Mouse (Mus musculus) neural tube, embryonic 11.5 days (tissue): ENCODE data around the gene Efcc1. TPM values are rescaled to one million over a fixed set of nuclear protein-coding genes. Genes with fewer than 3 reads are reported as not detected.

ENCODE experiments used
- ATAC-seq: fragments of 200-750 bp; cut with Nextera tagmentation; 2 replicates; pipeline ENCODE4 v1.8.0; 2017; ENCODE audit warnings: moderate number of reproducible peaks, mild to moderate bottlenecking, moderate TSS enrichment, moderate library complexity; ENCODE audit not compliant: insufficient read depth, low FRiP score, low TSS enrichment
- DNase-seq: peaks from one replicate; pipeline ENCODE4 v3.0.0-alpha.2; 2015; ENCODE audit warnings: low spot score
- H3K27ac ChIP-seq: fragments of 300-500 bp; sonication (generic); 2 replicates; pipeline ENCODE4 v1.5.1; 2014; ENCODE audit warnings: low read depth, mild to moderate bottlenecking, low read length
- H3K27me3 ChIP-seq: fragments of 300-500 bp; sonication (generic); 2 replicates; pipeline ENCODE4 v1.6.1; 2014; ENCODE audit warnings: mild to moderate bottlenecking, low read length, mixed read lengths; ENCODE audit not compliant: control insufficient read depth, insufficient read depth
- H3K36me3 ChIP-seq: fragments of 300-500 bp; sonication (generic); 2 replicates; pipeline ENCODE4 v1.6.1; 2014; ENCODE audit warnings: mild to moderate bottlenecking, low read length, moderate library complexity, mixed read lengths; ENCODE audit not compliant: control insufficient read depth, insufficient read depth
- H3K4me1 ChIP-seq: fragments of 300-500 bp; sonication (generic); 2 replicates; pipeline ENCODE4 v1.6.1; 2014; ENCODE audit warnings: low read length, mixed read lengths; ENCODE audit not compliant: control insufficient read depth, insufficient read depth
- H3K4me2 ChIP-seq: fragments of 300-500 bp; sonication (generic); 2 replicates; pipeline ENCODE4 v1.6.1; 2014; ENCODE audit warnings: low read depth, mild to moderate bottlenecking, moderate library complexity
- H3K4me3 ChIP-seq: fragments of 300-500 bp; sonication (generic); 2 replicates; pipeline ENCODE4 v1.5.1; 2014; ENCODE audit warnings: low read depth, low read length
- H3K9ac ChIP-seq: fragments of 300-500 bp; sonication (generic); 2 replicates; pipeline ENCODE4 v1.6.1; 2014; ENCODE audit warnings: mild to moderate bottlenecking, low read length
- H3K9me3 ChIP-seq: fragments of 300-500 bp; sonication (generic); 2 replicates; pipeline ENCODE4 v1.6.1; 2016; ENCODE audit warnings: low read length; ENCODE audit not compliant: control insufficient read depth
- WGBS: fragments of 180-500 bp; shearing (Covaris S2); extraction: QIAGEN DNeasy Blood & Tissue Kit; methylation state at CpG from one replicate; pipeline ENCODE4 v1.1.7; 2014; 5-methylcytosine and 5-hydroxymethylcytosine counted together
- polyA plus RNA-seq: library from polyadenylated mRNA; unstranded; fragments of >200 nt; fragmentation: Nextera tagmentation; extraction: Ambion mirVana; gene quantifications from 2 replicates; pipeline ENCODE4 v1.2.1, GENCODE M21; 2014

Efcc1 gene
- polyA plus RNA-seq, 1 experiment from 2014 or later: 6.4 TPM

DNA sequence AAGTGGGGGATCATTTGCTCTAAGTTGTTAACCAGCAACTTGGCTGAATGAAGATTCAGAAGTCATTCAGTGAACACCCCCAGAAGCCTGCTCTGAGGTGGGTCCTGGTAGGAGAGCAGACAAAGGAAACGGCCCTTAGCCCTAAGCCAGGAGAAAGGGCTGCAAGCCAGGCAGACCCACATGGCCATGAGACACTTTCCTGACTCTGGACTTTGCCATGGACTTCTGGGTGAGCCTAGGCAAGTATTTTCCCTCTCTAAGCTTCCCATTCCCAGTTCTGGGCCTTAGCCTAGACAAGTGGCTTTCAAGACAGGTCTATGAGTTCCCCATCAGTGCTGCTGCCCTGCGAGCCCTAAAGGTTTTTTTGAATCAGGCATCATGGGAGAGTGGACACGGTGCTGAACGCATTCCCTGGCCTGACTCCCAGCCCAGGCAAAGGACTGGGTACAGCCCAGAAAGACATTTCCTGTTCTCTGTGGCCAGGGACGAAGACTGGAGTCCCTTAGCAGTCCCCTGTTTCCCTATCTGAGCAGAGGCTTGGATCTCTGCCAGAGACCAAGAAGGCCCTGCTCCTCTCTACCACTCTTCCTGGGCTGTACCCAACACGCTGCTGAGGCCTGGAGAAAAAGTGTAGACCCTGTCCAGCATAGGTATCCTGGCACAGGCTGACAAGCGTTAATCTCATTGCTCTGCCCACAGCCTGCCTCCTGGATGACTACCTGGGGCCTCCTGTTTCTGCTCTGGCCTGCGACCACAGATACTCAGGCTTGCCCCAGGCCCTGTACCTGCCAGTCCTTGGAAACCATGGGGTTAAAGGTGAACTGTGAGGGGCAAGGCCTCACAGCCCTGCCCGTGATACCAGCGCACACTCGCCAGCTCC lies 47.9 kb downstream of the Efcc1 start:
- no peak for ATAC-seq
- Histone ChIP-seq H3K9me3 (no peaks in the 10 kb centered on the region), H3K4me3 (no peak overlapping the region), H3K36me3 (no peaks in the 10 kb centered on the region), H3K4me1 (no peaks in the 10 kb centered on the region), H3K4me2 (no peak overlapping the region), H3K27ac (no peak overlapping the region), H3K9ac (no peak overlapping the region), H3K27me3 (no peaks in the 10 kb centered on the region)
- DNase-seq: no peak
- WGBS: 86% methylated on average over 11 of the region's 11 CpGs

DNA sequence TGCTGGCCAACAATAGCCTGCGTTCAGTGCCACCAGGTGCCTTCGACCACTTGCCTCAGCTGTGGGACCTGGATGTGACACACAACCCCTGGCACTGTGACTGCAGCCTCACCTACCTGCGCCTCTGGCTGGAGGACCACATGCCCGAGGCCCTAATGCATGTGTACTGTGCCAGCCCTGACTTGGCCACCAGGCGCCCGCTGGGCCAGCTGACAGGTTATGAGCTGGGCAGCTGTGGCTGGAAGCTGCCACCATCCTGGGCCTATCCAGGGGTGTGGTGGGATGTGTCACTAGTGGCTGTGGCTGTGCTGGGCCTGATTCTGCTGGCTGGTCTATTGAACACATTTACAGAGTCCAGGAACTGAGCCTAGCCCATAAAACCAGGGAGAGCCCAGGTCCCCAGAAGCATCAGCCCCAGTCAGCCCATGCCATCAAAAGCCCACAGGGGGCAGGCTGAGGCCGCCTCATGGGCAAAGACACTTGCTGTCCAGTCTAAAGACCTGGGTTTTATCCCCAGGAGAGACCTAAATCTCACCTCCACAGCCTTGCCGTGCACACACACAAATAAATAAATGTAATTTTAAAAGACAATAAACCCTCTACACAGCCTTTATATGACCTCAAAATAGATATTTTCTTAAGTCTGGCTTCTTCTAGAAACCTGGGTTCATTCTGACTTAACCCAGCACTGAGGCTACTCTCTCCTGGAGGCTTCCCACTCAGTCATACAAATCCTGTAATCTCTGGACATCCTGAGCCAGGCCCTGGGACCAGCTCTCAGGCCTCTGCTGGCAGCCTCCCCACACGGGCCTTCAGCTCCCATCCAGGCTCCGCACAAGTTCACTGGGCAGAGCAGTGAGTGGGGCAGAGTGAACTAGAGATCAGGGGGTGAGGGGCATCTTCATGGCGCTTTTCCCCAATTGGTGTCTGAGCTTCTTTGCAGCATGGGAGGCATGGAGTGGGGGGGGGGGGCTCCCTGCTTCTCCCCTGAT lies 48.8 kb downstream of the Efcc1 start:
- H3K4me3 ChIP-seq: no peak overlapping the region
- no peaks in the 10 kb centered on the region for H3K4me1 ChIP-seq
- ATAC-seq (no peak), DNase-seq (no peak)
- no peaks in the 10 kb centered on the region for H3K9me3 ChIP-seq
- no peak overlapping the region for H3K4me2 ChIP-seq
- H3K27me3 ChIP-seq: no peaks in the 10 kb centered on the region
- WGBS: 86% methylated on average over 11 of the region's 11 CpGs
- no peak overlapping the region for H3K9ac ChIP-seq
- H3K27ac ChIP-seq: no peak overlapping the region
- H3K36me3 ChIP-seq: no peaks in the 10 kb centered on the region

DNA sequence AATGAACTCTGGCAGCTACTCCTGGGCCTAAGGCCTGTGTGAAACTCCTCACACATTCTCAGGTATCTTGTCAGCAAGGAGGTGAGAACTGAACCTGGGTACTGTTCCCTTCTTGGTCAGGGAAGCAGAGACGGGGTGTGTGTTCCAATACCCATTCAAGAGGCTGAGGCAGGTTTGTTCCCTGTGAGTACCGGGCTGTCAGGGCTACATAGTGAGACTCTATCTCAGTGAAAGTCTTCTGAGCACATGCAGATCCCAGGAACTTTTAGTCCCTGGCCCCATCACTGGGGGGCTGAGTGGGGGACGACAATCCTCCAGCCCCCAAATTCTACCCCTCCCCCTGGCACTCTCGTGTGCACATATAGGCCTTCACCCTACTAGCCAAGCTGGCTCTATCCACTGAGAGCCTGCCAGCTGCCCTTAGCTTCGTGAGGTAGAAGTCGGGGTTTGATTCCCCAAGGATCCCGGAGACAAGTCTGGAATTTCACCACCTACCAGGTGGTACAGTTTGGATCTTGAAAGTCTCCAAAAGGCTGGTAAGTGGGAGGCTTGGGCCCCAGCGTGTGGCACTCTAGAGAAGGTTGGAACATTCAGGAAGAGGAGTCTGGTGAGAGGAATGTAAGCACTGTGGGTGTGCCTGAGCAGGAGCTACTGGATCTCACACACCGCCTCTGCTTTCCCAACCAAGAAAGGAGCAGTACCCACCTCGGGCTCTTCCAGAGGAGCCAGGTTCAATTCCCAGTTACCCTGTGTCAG lies 50.1 kb downstream of the Efcc1 start:
- Histone ChIP-seq H3K4me3 (no peak overlapping the region), H3K4me2 (no peak overlapping the region), H3K27me3 (no peaks in the 10 kb centered on the region), H3K9ac (no peak overlapping the region), H3K36me3 (no peaks in the 10 kb centered on the region), H3K27ac (no peak overlapping the region), H3K9me3 (no peaks in the 10 kb centered on the region), H3K4me1 (no peaks in the 10 kb centered on the region)
- no peak for ATAC-seq
- WGBS: 82% methylated on average over 10 of the region's 10 CpGs
- no peak for DNase-seq

DNA sequence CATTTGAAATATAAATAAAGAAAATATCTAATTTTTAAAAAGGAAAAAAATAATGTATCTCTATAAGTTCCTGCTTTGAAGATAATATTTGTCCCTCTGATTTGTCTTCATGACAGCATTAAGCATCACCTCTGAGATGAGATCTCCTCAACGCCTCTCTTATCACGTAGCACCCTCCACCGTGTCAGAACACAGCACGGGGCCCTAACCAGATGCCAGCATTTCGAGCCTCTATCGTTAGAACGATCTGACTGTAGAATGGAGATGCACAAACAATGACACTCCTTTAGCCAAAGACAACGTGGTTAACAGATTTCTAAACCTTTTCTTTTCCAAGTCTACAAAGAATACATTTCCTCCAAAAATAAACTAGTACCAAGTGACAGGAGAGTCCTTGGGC lies 53.4 kb downstream of the Efcc1 start:
- H3K27ac ChIP-seq: no peak overlapping the region
- H3K4me3 ChIP-seq: no peak overlapping the region
- no peak overlapping the region for H3K4me2 ChIP-seq
- WGBS: 78% methylated on average over 8 of the region's 8 CpGs
- no peaks in the 10 kb centered on the region for H3K4me1 ChIP-seq
- H3K9ac ChIP-seq: no peak overlapping the region
- DNase-seq (no peak), ATAC-seq (no peak)
- no peaks in the 10 kb centered on the region for H3K36me3 ChIP-seq
- H3K27me3 ChIP-seq: no peaks in the 10 kb centered on the region
- H3K9me3 ChIP-seq: no peaks in the 10 kb centered on the region

DNA sequence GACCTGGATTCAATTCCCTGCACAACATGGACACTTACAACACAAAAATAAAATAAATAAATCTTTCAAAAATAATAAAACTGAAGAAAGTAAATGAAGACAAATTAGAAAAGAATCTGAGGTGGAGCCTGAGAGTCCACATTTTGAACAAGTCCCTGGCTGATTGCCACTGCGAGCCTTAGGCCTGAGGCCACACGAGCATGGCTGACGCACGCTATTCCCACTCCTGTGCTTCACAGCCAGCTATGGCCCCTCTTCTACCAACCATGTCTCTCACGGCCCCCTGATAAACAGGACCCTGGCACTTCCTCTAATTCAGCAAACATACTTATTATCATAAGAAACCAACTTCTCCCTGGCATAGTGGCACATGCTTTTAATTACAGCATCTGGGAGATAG lies 56.0 kb downstream of the Efcc1 start:
- DNase-seq (no peak), ATAC-seq (no peak)
- H3K27me3 ChIP-seq: no peaks in the 10 kb centered on the region
- H3K4me2 ChIP-seq: no peak overlapping the region
- no peak overlapping the region for H3K9ac ChIP-seq
- H3K36me3 ChIP-seq: no peaks in the 10 kb centered on the region
- H3K27ac ChIP-seq: no peak overlapping the region
- no peaks in the 10 kb centered on the region for H3K4me1 ChIP-seq
- no peak overlapping the region for H3K4me3 ChIP-seq
- no peaks in the 10 kb centered on the region for H3K9me3 ChIP-seq
- 93% methylated on average over 5 of the region's 5 CpGs for WGBS

DNA sequence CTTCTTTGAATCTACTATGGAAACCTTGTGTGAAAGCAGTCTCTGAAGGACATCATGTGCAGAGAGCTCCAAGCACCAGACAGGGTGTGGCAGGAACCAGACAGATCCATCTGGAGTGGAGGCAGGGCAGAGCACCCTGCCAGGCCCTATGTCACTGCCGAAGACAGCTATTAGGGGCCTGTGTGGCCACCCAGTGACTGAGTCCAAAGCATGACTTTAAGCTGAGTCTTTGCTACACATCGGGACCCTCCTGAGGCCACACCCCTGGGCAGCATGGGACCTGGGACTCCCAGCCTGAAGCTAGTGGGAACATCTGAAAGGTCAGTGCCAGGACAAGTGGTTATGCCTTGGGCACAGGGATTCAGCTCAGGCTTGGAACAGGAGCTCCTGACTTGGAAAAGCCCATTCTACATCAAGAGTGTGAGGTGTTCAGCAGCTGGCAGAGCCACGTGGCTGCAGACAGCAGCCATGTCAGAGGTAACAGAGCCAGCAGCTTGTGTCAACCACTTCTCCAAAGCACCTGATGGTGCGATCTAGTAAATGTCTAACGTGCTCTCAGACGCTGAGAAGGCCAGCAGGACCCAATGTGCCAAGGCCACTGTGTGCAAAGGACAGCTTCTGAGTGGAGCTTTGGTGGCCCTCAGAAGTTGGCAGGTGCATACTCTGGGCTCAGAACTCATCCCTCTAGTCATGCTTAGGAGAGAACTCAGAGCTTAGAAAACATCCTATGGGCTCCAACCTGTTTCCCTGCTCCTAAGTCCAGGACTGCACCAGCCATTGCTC lies 56.6 kb downstream of the Efcc1 start:
- ATAC-seq (no peak), DNase-seq (no peak)
- no peaks in the 10 kb centered on the region for H3K36me3 ChIP-seq
- H3K9ac ChIP-seq: no peak overlapping the region
- no peaks in the 10 kb centered on the region for H3K9me3 ChIP-seq
- no peak overlapping the region for H3K4me3 ChIP-seq
- no peak overlapping the region for H3K4me2 ChIP-seq
- H3K27me3 ChIP-seq: no peaks in the 10 kb centered on the region
- 75% methylated on average over 6 of the region's 6 CpGs for WGBS
- no peaks in the 10 kb centered on the region for H3K4me1 ChIP-seq
- H3K27ac ChIP-seq: no peak overlapping the region

DNA sequence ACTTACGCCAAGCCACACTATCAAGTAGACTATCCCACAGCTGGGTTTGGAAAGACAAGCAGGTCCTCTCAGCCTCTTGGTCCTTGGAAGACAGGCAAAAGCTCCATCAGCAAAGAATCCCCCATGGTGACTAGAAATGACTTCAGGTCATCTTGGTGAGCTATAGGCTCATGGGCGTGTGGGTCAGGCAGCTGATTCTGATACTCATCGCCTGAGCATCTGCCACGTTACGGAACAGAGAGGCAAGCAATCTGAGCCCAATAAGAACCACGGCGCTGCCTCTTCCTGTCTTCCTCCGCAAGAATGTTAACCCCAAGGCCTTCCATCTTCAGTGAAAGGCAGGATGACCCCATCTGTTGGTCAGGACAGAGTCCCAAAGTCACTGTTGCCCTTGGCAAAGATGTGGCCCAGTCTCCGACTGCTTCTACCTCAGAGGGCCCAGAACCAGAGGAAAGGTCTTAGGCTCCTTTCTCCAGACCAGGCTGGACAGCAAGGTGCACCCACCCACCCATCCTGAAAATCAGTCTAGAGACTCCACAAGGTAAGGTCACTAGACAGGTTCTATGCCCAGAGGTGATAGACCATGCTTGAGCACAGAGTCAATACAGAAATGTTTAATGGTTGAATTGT lies 57.7 kb downstream of the Efcc1 start:
- no peak overlapping the region for H3K4me3 ChIP-seq
- no peaks in the 10 kb centered on the region for H3K36me3 ChIP-seq
- H3K4me2 ChIP-seq: no peak overlapping the region
- WGBS: 92% methylated on average over 9 of the region's 9 CpGs
- no peaks in the 10 kb centered on the region for H3K4me1 ChIP-seq
- ATAC-seq (no peak), DNase-seq (no peak)
- no peaks in the 10 kb centered on the region for H3K27me3 ChIP-seq
- no peak overlapping the region for H3K9ac ChIP-seq
- H3K9me3 ChIP-seq: no peaks in the 10 kb centered on the region
- H3K27ac ChIP-seq: no peak overlapping the region
